Mouse (Mus musculus) Patski (cell line): ENCODE measurements at regions not wholly inside any gene's neighbourhood (a gene's known extent, or its start where the extent isn't known, plus 50 kb on each side); places are given as distances from the start of the nearest gene placed in this dataset.
A peak's percentile ranks its signal among the peaks of the same experiment; 100 is the strongest.

Experiments
- ATAC-seq: fragments of 100-300 bp; one replicate; pipeline ENCODE4 v1.8.0; 2021
- CTCF ChIA-PET: fragments of 350-600 bp; sonication (Branson Sonifier 250); formaldehyde crosslinking; loops from one replicate; lab custom pipeline; 2022; ENCODE audit warnings: inconsistent platforms; lab: Charles Lee
- POLR2A ChIA-PET: fragments of 350-600 bp; sonication (Branson Sonifier 250); formaldehyde crosslinking; loops from one replicate; lab custom pipeline; 2022; ENCODE audit warnings: antibody characterized with exemption, inconsistent platforms; lab: Charles Lee
- DNase-seq: peaks from one replicate; pipeline ENCODE4 v3.0.0-alpha.2; 2011; ENCODE audit warnings: low read depth, low spot score
- H3K27me3 ChIP-seq: fragments of 371-371 bp; one replicate; pipeline ENCODE4 v1.5.1; 2021
- CTCF ChIP-seq: fragments of 100-300 bp; IDR thresholded peaks from one replicate; pipeline ENCODE4 v1.5.1; 2021
- in situ Hi-C: fragments of 300-500 bp; cut with MboI; formaldehyde crosslinking; loops from 3 replicates; pipeline ENCODE4 v1.11.1; 2018; ENCODE audit warnings: low pct_unique_long_range_greater_than_20kb, mixed read lengths

DNA sequence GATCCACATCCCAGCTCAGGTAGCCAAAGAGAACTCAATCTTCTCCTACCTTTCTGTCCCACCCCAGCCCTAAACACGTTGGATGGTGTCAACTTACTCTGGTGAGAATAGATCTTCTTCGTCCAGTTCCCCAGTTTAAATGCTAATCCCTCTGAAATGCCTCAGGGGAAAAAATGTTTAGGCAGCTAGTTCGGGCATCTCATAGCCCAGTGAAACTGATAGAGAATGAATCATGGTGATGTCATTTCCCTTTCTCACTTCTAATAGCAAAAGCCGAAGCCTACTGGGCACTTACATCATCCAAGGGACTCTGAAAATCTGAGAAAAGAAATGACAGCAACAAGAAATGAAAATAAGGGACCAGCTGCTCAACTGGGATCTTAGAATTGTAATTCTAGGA is 154.9 kb downstream of the Qdpr start:
- H3K27me3 ChIP-seq = peaks cover 6% of the 10 kb centered on the region

DNA sequence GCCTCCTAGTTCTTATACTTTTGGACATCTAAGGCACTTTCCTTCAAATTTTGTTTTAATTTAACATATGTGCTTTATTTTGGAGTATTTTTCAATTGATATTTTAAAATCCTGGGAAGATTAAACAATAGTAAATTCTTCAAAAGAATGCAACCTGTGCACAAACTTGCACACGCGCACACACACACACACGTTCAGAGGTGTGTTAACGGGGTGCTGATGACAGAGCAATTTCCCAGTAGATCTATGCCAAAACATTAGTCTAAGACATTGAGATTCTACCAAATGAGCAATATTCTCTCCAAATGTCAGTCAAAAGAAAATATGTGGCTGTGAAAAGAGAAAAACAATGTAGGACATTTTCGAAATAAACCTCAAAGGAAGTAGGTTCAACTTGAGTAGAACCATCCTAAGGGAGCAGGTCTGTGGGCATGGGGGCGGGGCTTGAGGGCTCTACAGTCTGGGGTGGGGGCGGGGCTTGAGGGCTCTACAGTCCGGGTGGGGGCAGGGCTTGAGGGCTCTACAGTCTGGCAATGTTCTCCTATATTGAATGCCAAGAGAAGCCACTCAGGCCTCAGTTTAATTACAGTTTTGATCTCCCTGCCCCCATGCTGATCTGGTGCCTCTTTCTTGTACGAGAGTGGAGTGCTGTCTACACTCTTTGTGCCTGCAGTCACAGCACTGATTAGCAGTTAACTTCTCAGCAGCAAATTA is 157.0 kb downstream of the Qdpr start:
- POLR2A ChIA-PET = no interaction called here
- in situ Hi-C loops = no loop called here
- CTCF ChIA-PET = no interaction called here
- H3K27me3 ChIP-seq = no peaks in the 10 kb centered on the region
- no peak for TF ChIP-seq CTCF
- ATAC-seq (no peak), DNase-seq (no peak)

More for the DNA sequence above, 154.9 kb downstream of the Qdpr start:
- TF ChIP-seq CTCF = no peak
- ChIA-PET POLR2A (interaction anchor here (0.6 kb wide), 1 partner anchor 1403 kb away, joined by 5 read pairs; no protein-coding TSS in a partner anchor), CTCF (no interaction called here)
- ATAC-seq (no peak), DNase-seq (no peak)
- in situ Hi-C loops = no loop called here

- TF ChIP-seq CTCF = no peak
- ChIA-PET CTCF (no interaction called here), POLR2A (no interaction called here)
- DNase-seq (no peak), ATAC-seq (no peak)
- no peaks in the 10 kb centered on the region for H3K27me3 ChIP-seq
- in situ Hi-C loops = no loop called here
Observed at GRCm38 (mm10) chr5:45292383-45292782, 157.7 kb downstream of the Qdpr start.

- in situ Hi-C loops = no loop called here
- DNase-seq (no peak), ATAC-seq (no peak)
- ChIA-PET POLR2A (no interaction called here), CTCF (no interaction called here)
- H3K27me3 ChIP-seq = no peaks in the 10 kb centered on the region
- no peak for TF ChIP-seq CTCF
Observed at GRCm38 (mm10) chr5:45291752-45292151, 158.3 kb downstream of the Qdpr start.

- ChIA-PET CTCF (no interaction called here), POLR2A (no interaction called here)
- ATAC-seq (no peak), DNase-seq (no peak)
- no peak for TF ChIP-seq CTCF
- H3K27me3 ChIP-seq = no peaks in the 10 kb centered on the region
- in situ Hi-C loops = no loop called here
Observed at GRCm38 (mm10) chr5:45291276-45291675, 158.8 kb downstream of the Qdpr start.

DNA sequence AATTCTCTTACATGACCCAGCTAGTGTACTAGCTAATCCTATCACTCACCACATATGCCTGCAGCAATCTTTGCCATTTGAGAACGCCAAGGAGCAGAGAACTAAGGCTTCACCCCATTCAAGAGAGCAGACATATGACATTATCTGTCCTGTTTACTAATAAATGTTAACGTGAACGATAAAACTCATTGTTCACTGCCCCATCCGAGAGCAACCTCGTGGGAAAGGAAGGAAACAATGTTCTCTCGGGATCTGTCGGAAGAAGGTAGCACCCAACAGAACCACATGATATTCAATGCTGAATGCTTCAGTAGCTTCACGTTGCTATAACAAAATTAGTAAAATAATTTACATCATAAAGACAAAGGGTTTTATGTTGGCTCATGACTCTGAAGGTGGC is 163.6 kb downstream of the Qdpr start:
- CTCF ChIA-PET = no interaction called here
- POLR2A ChIA-PET = no interaction called here
- ATAC-seq (no peak), DNase-seq (no peak)
- no peak for TF ChIP-seq CTCF
- in situ Hi-C loops = no loop called here
- H3K27me3 ChIP-seq = no peaks in the 10 kb centered on the region

GRCm38 (mm10) chr5:45284680-45285079 is 165.4 kb downstream of the Qdpr start:
- no peak for DNase-seq
- in situ Hi-C loops = no loop called here
- no peak for ATAC-seq
- TF ChIP-seq CTCF = no peak
- ChIA-PET POLR2A (no interaction called here), CTCF (interaction anchor here (1.7 kb wide), 1 partner anchor 13 kb away, joined by 4 read pairs; no protein-coding TSS in a partner anchor)
- no peaks in the 10 kb centered on the region for H3K27me3 ChIP-seq

DNA sequence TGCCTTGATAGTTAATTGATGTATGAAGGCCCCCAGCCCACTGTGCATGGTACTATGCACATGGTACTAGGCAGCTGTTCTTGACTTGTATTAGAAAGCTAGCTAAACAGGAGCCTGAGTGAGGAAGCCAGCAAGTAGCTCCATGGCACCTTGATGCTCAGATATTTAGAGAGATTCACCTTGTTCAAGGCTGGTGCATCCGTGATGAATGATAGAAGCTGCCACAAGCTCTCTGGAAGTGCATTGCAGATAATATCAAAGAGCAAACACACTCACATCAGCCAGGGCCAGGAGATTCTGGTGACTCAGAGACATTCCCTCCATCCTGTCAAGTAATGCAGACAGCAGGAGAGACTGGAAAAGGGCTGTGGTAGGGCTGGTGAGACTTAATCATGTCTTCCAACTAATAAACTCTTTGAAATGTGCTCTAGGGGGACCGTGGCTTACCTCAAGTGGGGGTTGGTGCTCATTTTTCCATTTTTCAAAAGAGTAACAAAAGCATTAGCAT is 166.1 kb downstream of the Qdpr start:
- ATAC-seq (no peak), DNase-seq (no peak)
- TF ChIP-seq CTCF = no peak
- POLR2A ChIA-PET = no interaction called here
- CTCF ChIA-PET = interaction anchor here (1.7 kb wide), 1 partner anchor 14 kb away, joined by 4 read pairs; no protein-coding TSS in a partner anchor
- in situ Hi-C loops = no loop called here
- H3K27me3 ChIP-seq = peaks cover 2% of the 10 kb centered on the region

DNA sequence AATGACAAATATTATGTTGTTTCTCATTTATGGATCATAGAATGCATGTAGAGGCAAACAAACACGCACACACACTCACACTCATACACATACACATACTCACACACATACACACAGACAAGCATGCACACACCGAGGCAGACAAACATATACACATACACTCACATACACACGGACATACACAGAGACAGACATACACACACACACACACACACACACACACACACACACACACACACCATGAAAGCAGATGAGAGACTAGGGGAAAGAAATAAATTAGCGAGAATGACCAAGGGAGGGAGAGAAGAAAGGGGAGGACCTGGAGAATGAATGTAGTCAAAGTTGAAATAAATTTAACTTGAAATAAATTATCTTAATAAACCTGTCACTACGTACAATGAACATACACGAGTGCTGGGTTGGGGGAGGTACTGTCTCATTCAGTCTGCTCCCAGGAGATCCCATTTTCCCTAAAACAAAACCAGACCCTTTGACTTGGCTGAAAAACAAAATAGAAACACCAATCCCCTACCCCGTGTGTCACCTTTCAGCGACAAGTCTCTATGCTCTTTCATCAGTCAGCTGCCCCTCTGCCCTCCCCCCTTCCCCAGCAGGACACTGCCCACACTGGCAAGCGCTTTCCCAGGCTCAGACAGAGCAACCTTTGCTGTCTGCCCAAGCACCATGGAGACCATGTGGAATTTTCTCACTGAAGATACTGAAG is 167.7 kb downstream of the Qdpr start:
- POLR2A ChIA-PET = no interaction called here
- ATAC-seq (no peak), DNase-seq (no peak)
- in situ Hi-C loops = no loop called here
- CTCF ChIA-PET = no interaction called here
- H3K27me3 ChIP-seq = peaks cover 6% of the 10 kb centered on the region
- no peak for TF ChIP-seq CTCF

GRCm38 (mm10) chr5:45278571-45278970 is 171.5 kb downstream of the Qdpr start:
- in situ Hi-C loops = loop anchor here (10.0 kb wide), 1 partner anchor 974 kb away; no protein-coding TSS in a partner anchor

GRCm38 (mm10) chr5:45278005-45278432 is 172.0 kb downstream of the Qdpr start:
- no peak for ATAC-seq

More at GRCm38 (mm10) chr5:45278571-45278970, 171.5 kb downstream of the Qdpr start:
- POLR2A ChIA-PET = no interaction called here
- ATAC-seq (no peak), DNase-seq (no peak)
- H3K27me3 ChIP-seq = peaks cover 14% of the 10 kb centered on the region
- CTCF ChIA-PET = no interaction called here
- peak; percentile 39 for TF ChIP-seq CTCF

More at GRCm38 (mm10) chr5:45278005-45278432, 172.0 kb downstream of the Qdpr start:
- H3K27me3 ChIP-seq = peaks cover 19% of the 10 kb centered on the region
- in situ Hi-C loops = loop anchor here (10.0 kb wide), 1 partner anchor 973 kb away; no protein-coding TSS in a partner anchor
- ChIA-PET POLR2A (no interaction called here), CTCF (no interaction called here)
- no peak for DNase-seq
- TF ChIP-seq CTCF = no peak
